Mouse (Mus musculus): Measurements from ENCODE around the gene Gm28043.

DNA sequence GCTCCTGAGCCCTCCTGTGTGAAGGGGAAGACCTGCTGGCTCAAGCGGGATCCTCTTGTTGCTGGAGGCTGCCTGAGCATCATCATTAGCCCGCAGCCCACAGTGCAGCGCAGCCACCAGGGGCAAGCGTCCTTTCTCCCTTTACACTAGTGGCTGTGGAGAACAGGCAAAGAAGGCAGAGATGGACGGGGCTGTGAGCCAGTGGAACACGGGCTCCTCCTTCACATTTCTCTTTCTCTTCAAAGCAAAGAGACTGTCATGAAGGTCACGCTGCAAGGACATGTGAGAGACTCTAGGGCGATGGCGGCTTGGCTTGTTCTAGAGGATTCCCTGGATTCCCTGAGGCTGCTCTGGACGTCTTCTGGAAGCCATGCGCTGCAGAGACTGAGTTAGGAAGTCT lies 26.3 kb downstream of the Gm28043 start:
- no peak for TF ChIP-seq CTCF (IDR thresholded peaks at IDR 0.05; ENCODE audit: low read depth)
- TF ChIP-seq EP300 (optimal IDR thresholded peaks at IDR 0.05) = no peak

Data from stomach, postnatal 0 days (tissue).